Mouse (Mus musculus) cortical plate, adult 2 months (tissue): ENCODE results near the gene Mvb12b.

Experiments
- CTCF ChIP-seq: fragments of 200-500 bp; IDR thresholded peaks from 2 replicates; pipeline ENCODE4 v1.5.1; 2011; ENCODE audit warnings: mild to moderate bottlenecking, control low read depth, low read length; ENCODE audit not compliant: insufficient read depth; ENCODE audit errors: extremely low read depth
- POLR2A ChIP-seq: fragments of 200-500 bp; IDR thresholded peaks from 2 replicates; pipeline ENCODE4 v1.6.1; 2011; ENCODE audit warnings: mild to moderate bottlenecking, low read length, control low read depth; ENCODE audit not compliant: insufficient read depth; ENCODE audit errors: extremely low read depth

- TF ChIP-seq POLR2A (no peak), CTCF (peak; percentile 99)
Observed at GRCm38 (mm10) chr2:33821677-33822607, 65.8 kb downstream of the Mvb12b start.
